Mouse (Mus musculus) heart, postnatal 0 days (tissue): Measurements from ENCODE around the gene Lclat1. TPM values are rescaled to one million over a fixed set of nuclear protein-coding genes. Genes with fewer than 3 reads are reported as not detected.

ENCODE experiments used
- ATAC-seq: fragments of 200-750 bp; cut with Nextera tagmentation; 2 replicates; pipeline ENCODE4 v1.8.0; 2017; ENCODE audit warnings: low read depth, moderate number of reproducible peaks, moderate library complexity; ENCODE audit not compliant: insufficient read depth
- DNase-seq: peaks from one replicate; pipeline ENCODE4 v3.0.0-alpha.2; 2016; ENCODE audit warnings: low spot score
- H3K27ac ChIP-seq: fragments of 300-500 bp; sonication (generic); 2 replicates; pipeline ENCODE4 v1.5.1; 2014; ENCODE audit warnings: low read depth, mild to moderate bottlenecking
- H3K27me3 ChIP-seq: fragments of 300-500 bp; sonication (generic); 2 replicates; pipeline ENCODE4 v1.6.1; 2014; ENCODE audit warnings: low read length, mixed read lengths; ENCODE audit not compliant: control insufficient read depth, insufficient read depth
- H3K36me3 ChIP-seq: fragments of 300-500 bp; sonication (generic); replicated peaks from 2 replicates; pipeline ENCODE4 v1.6.1; 2014; ENCODE audit warnings: low read length, mixed read lengths; ENCODE audit not compliant: control insufficient read depth, insufficient read depth
- H3K4me1 ChIP-seq: fragments of 300-500 bp; sonication (generic); 2 replicates; pipeline ENCODE4 v1.6.1; 2014; ENCODE audit warnings: antibody characterized with exemption; ENCODE audit not compliant: control insufficient read depth, insufficient read depth
- H3K4me2 ChIP-seq: fragments of 300-500 bp; sonication (generic); 2 replicates; pipeline ENCODE4 v1.6.1; 2014; ENCODE audit warnings: low read depth, mild to moderate bottlenecking, low read length, moderate library complexity
- H3K4me3 ChIP-seq: fragments of 300-500 bp; sonication (generic); 2 replicates; pipeline ENCODE4 v1.5.1; 2014; ENCODE audit warnings: low read depth, low read length
- H3K9ac ChIP-seq: fragments of 300-500 bp; sonication (generic); replicated peaks from 2 replicates; pipeline ENCODE4 v1.6.1; 2014; ENCODE audit warnings: low read depth, low read length, mixed read lengths
- H3K9me3 ChIP-seq: fragments of 300-500 bp; sonication (generic); replicated peaks from 2 replicates; pipeline ENCODE4 v1.6.1; 2016; ENCODE audit warnings: low read length; ENCODE audit not compliant: control insufficient read depth
- CTCF ChIP-seq: IDR thresholded peaks from 2 replicates; pipeline ENCODE4 v1.5.1; 2016; ENCODE audit warnings: antibody characterized with exemption, control low read depth, low read depth
- EP300 ChIP-seq: IDR thresholded peaks from 2 replicates; pipeline ENCODE4 v1.6.1; 2016; ENCODE audit warnings: antibody characterized with exemption, low read depth
- WGBS: fragments of 180-500 bp; shearing (Covaris S2); extraction: QIAGEN DNeasy Blood & Tissue Kit; methylation state at CpG from one replicate; pipeline ENCODE4 v1.1.7; 2014; 5-methylcytosine and 5-hydroxymethylcytosine counted together
- polyA plus RNA-seq: library from polyadenylated mRNA; unstranded; fragments of >200 nt; fragmentation: Nextera tagmentation; extraction: Ambion mirVana; gene quantifications from 2 replicates; pipeline ENCODE4 v1.2.1, GENCODE M21; 2015
- total RNA-seq: library from RNA; depleted of rRNA; stranded (reverse); fragments of >200 nt; gene quantifications from 2 replicates; pipeline ENCODE4 v1.2.3, GENCODE M21; 2014; ENCODE audit warnings: low replicate concordance

Gene Lclat1
- total and polyA plus RNA-seq, 2 experiments from 2014 or later: 31.5 to 218 TPM

DNA sequence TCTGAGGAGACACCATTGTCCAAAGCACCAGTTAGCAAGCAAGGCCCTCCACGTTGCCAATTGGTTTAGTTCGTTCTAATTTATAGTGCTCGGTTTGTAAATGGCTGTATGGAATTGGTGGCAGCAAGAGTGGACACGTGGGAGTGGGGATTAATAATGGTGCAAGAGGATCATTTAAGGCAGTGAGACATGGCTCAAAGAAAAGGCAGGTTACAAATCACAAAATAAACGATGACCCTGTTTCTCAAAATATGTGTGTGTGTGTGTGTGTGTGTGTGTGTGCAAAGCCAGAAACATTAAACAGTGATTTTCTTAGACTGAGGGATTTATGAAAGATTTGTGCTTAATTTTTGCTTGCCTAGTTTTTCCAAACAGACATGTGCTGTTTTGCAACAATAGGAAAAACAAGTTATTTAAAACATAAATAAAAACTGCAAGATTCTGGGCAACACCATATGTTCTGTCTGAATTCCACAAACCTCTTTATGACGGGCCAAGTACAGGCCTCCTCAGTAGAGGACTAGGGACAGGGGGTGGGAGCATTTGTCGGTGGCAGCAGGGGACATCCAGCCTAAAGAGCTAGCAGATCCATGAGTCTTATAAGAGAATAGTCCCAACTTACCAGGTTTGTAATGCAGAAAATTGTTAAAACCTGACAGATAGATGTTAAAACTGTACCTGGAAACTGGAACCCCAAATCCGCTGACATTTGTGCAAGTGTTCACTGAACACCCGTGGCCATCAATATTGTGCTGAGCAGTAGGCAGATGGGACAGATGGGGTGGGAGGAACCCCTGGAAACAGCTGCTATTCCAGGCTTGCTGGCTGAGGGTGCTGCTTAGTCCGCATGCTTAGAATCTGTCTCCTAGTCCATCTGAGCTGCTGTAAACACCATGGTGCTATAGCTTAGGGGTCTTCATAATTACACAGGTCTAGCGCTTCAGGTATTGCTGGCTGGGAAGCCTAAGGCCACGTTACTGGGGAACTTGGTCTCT, 15.4 kb upstream of the Lclat1 start:
- WGBS: 82% methylated on average over 12 of the region's 12 CpGs
- no peaks in the 10 kb centered on the region for H3K36me3 ChIP-seq
- no peak overlapping the region for H3K27ac ChIP-seq
- H3K9me3 ChIP-seq: no peaks in the 10 kb centered on the region
- TF ChIP-seq CTCF (no peak), EP300 (no peak)
- no peak overlapping the region for H3K4me2 ChIP-seq
- no peaks in the 10 kb centered on the region for H3K27me3 ChIP-seq
- no peak for ATAC-seq
- H3K9ac ChIP-seq: no peak overlapping the region
- H3K4me1 ChIP-seq: peaks cover 2% of the 10 kb centered on the region; the same call in 1 of the 2 replicates
- DNase-seq: no peak
- no peak overlapping the region for H3K4me3 ChIP-seq

DNA sequence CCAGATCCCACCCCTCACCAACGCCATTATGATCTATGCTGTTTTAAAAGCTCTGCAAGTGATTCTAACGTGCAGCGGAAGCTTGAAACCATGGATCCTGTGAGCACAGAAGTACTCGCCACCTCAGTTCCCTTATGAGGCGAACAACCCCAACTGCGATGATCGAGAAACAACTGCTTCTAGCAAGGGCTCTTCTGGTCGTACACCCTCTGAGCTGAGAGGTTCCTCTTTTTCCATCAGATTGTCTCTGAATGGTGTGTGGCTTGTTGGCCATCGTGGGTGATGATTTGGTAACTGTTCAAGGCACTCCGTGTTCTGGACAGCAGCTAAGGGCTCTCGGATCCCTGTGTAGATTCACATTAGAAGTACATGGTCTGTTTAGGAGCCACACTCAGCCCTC, 12.7 kb upstream of the Lclat1 start:
- Histone ChIP-seq H3K27me3 (no peaks in the 10 kb centered on the region), H3K9ac (no peak overlapping the region), H3K36me3 (no peaks in the 10 kb centered on the region), H3K27ac (no peak overlapping the region), H3K4me2 (no peak overlapping the region), H3K4me1 (no peaks in the 10 kb centered on the region), H3K9me3 (no peaks in the 10 kb centered on the region), H3K4me3 (no peak overlapping the region)
- WGBS: 83% methylated on average over 11 of the region's 11 CpGs
- ATAC-seq (no peak), DNase-seq (no peak)
- no peak for TF ChIP-seq EP300
- TF ChIP-seq CTCF: no peak

- Histone ChIP-seq H3K4me3 (no peak overlapping the region), H3K27ac (no peak overlapping the region), H3K9me3 (no peaks in the 10 kb centered on the region), H3K4me2 (no peak overlapping the region), H3K27me3 (no peaks in the 10 kb centered on the region), H3K4me1 (no peaks in the 10 kb centered on the region), H3K9ac (no peak overlapping the region), H3K36me3 (no peaks in the 10 kb centered on the region)
- DNase-seq (no peak), ATAC-seq (no peak)
- 89% methylated on average over 8 of the region's 8 CpGs for WGBS
- TF ChIP-seq EP300 (no peak), CTCF (no peak)
Observed at GRCm38 (mm10) chr17:73095585-73095984, 12.2 kb upstream of the Lclat1 start.

- H3K4me2 ChIP-seq: no peak overlapping the region
- H3K27ac ChIP-seq: no peak overlapping the region
- ATAC-seq (no peak), DNase-seq (no peak)
- TF ChIP-seq CTCF: peak; percentile 46
- TF ChIP-seq EP300: no peak
- no peaks in the 10 kb centered on the region for H3K4me1 ChIP-seq
- no peaks in the 10 kb centered on the region for H3K27me3 ChIP-seq
- H3K9me3 ChIP-seq: no peaks in the 10 kb centered on the region
- H3K36me3 ChIP-seq: no peaks in the 10 kb centered on the region
- H3K4me3 ChIP-seq: no peak overlapping the region
- H3K9ac ChIP-seq: no peak overlapping the region
- WGBS: 44% methylated on average over 5 of the region's 5 CpGs
Observed at GRCm38 (mm10) chr17:73096484-73096883, 11.3 kb upstream of the Lclat1 start.

GRCm38 (mm10) chr17:73098636-73099035, 9.1 kb upstream of the Lclat1 start:
- H3K9ac ChIP-seq: no peak overlapping the region
- TF ChIP-seq EP300: no peak
- no peaks in the 10 kb centered on the region for H3K27me3 ChIP-seq
- WGBS: 75% methylated on average over 1 of the region's 1 CpGs
- no peak overlapping the region for H3K4me2 ChIP-seq
- H3K27ac ChIP-seq: no peak overlapping the region
- ATAC-seq (no peak), DNase-seq (no peak)
- no peaks in the 10 kb centered on the region for H3K36me3 ChIP-seq
- no peaks in the 10 kb centered on the region for H3K4me1 ChIP-seq
- H3K4me3 ChIP-seq: no peak overlapping the region
- H3K9me3 ChIP-seq: no peaks in the 10 kb centered on the region

DNA sequence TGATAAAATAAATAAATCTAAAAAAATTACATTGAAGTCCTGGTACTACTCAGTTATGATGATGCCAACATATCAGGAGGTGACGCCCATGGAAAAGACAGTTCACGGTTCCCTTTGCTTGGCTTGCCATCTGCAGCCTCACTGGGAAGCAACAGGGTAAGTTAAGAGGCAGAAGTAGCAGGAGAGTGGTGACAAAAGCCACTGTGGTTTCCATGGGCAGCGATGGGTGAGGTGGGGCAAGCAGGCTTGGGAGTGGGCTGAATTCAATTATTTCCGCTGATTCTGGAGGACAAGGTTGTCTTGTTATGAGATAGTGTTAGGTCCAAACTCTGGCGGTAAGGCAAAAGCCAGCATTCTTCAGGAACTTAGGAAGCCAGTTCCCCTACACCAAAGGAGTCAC, 7.4 kb upstream of the Lclat1 start:
- 90% methylated on average over 5 of the region's 5 CpGs for WGBS
- TF ChIP-seq CTCF: no peak
- no peak for TF ChIP-seq EP300
- no peaks in the 10 kb centered on the region for H3K4me1 ChIP-seq
- H3K9ac ChIP-seq: no peak overlapping the region
- no peaks in the 10 kb centered on the region for H3K36me3 ChIP-seq
- no peak overlapping the region for H3K4me3 ChIP-seq
- no peak overlapping the region for H3K4me2 ChIP-seq
- no peaks in the 10 kb centered on the region for H3K27me3 ChIP-seq
- H3K27ac ChIP-seq: no peak overlapping the region
- ATAC-seq (no peak), DNase-seq (no peak)
- H3K9me3 ChIP-seq: no peaks in the 10 kb centered on the region
